Mouse (Mus musculus) liver, embryonic 16.5 days (tissue): ENCODE data around the gene Gm20877. TPM values are rescaled to one million over a fixed set of nuclear protein-coding genes. Genes with fewer than 3 reads are reported as not detected.
"Not testable (repeated sequence)": the region's sequence is repeated elsewhere in the genome, so short reads cannot be mapped to it uniquely, and the experiment has no call there.

Source experiments
- ATAC-seq: fragments of 200-750 bp; cut with Nextera tagmentation; 2 replicates; pipeline ENCODE4 v1.8.0; 2017; ENCODE audit warnings: low read depth, mild to moderate bottlenecking, moderate number of reproducible peaks, moderate library complexity
- H3K27ac ChIP-seq: fragments of 300-500 bp; sonication (generic); 2 replicates; pipeline ENCODE4 v1.5.1; 2014; ENCODE audit warnings: mild to moderate bottlenecking, low read length
- H3K27me3 ChIP-seq: fragments of 300-500 bp; sonication (generic); 2 replicates; pipeline ENCODE4 v1.6.1; 2014; ENCODE audit warnings: low read depth, low read length, mixed read lengths; ENCODE audit not compliant: control insufficient read depth, insufficient read depth
- H3K36me3 ChIP-seq: fragments of 300-500 bp; sonication (generic); 2 replicates; pipeline ENCODE4 v1.6.1; 2014; ENCODE audit warnings: mild to moderate bottlenecking; ENCODE audit not compliant: control insufficient read depth, insufficient read depth
- H3K4me1 ChIP-seq: fragments of 300-500 bp; sonication (generic); 2 replicates; pipeline ENCODE4 v1.6.1; 2014; ENCODE audit warnings: low read depth, low read length, mixed read lengths; ENCODE audit not compliant: control insufficient read depth
- H3K4me2 ChIP-seq: fragments of 300-500 bp; sonication (generic); 2 replicates; pipeline ENCODE4 v1.6.1; 2014; ENCODE audit warnings: low read depth, low read length, mixed read lengths
- H3K4me3 ChIP-seq: fragments of 300-500 bp; sonication (generic); 2 replicates; pipeline ENCODE4 v1.5.1; 2014; ENCODE audit warnings: low read depth, mild to moderate bottlenecking, low read length
- H3K9ac ChIP-seq: fragments of 300-500 bp; sonication (generic); 2 replicates; pipeline ENCODE4 v1.6.1; 2014; ENCODE audit warnings: low read depth, low read length
- H3K9me3 ChIP-seq: fragments of 300-500 bp; sonication (generic); replicated peaks from 2 replicates; pipeline ENCODE4 v1.6.1; 2016; ENCODE audit warnings: low read length; ENCODE audit not compliant: control insufficient read depth
- WGBS: fragments of 180-500 bp; shearing (Covaris S2); extraction: QIAGEN DNeasy Blood & Tissue Kit; methylation state at CpG from one replicate; pipeline ENCODE4 v1.1.7; 2014; ENCODE audit not compliant: insufficient replicate concordance; 5-methylcytosine and 5-hydroxymethylcytosine counted together
- polyA plus RNA-seq: library from polyadenylated mRNA; unstranded; fragments of >200 nt; fragmentation: Nextera tagmentation; extraction: Ambion mirVana; gene quantifications from 2 replicates; pipeline ENCODE4 v1.2.1, GENCODE M21; 2015

Gene Gm20877
- polyA plus RNA-seq, result not detected in 2 replicates

DNA sequence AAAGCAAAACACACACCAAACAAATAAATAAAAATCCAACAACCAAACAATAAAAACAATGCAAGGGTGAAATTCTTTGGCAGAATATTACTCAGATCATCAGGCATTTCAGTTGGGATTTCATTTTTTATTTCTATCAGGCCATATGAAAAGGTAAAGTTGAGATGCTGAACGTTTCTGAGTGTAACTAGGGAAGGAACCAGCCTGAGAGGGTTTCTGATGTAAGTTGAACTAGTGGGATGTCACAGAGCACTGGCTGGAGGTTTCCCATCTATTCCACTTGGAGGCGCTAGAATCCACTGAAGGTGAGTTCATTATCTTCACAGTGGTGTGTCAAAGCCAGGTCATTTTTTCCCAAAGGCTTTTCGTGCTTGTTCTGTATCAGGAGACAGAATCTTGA is at the start of gene Gm20877:
Gm20877 (plus strand) TSS at position 301 of the 400 bp plus-strand sequence.
- ATAC-seq, H3K4me1 ChIP-seq, H3K4me3 ChIP-seq, H3K9ac ChIP-seq, H3K27ac ChIP-seq, H3K36me3 ChIP-seq, H3K4me2 ChIP-seq, H3K9me3 ChIP-seq, H3K27me3 ChIP-seq: not testable (repeated sequence)
- WGBS, result no CpG with 5 or more reads among the region's 3 CpGs
